Mouse (Mus musculus): Measurements from ENCODE around the gene Pakap. TPM values are rescaled to one million over a fixed set of nuclear protein-coding genes. Genes with fewer than 3 reads are reported as not detected.

The Pakap gene
- 25.3 and 32.6 TPM in 2 replicates for polyA plus RNA-seq (2016; fragmentation: Nextera tagmentation; extraction: Ambion mirVana)

GRCm38 (mm10) chr4:57567666-57568206 is at the start of gene Pakap:
Gene Pakap (plus strand): TSS chr4:57568179.
- Histone ChIP-seq H3K4me1 (replicated peaks) (peaks cover 19% of the 10 kb centered on the region), H3K27ac (peak within 1 kb of the TSS; percentile 89), H3K9me3 (no peaks in the 10 kb centered on the region), H3K27me3 (ENCODE audit: insufficient read depth, poor library complexity, severe bottlenecking) (peaks cover 39% of the 10 kb centered on the region), H3K36me3 (no peaks in the 10 kb centered on the region), H3K4me3 (peak within 1 kb of the TSS; percentile 71)
- WGBS: under 1% methylated on average over 51 of the region's 51 CpGs
- DNase-seq (ENCODE audit: low spot score): peak; percentile 75

DNA sequence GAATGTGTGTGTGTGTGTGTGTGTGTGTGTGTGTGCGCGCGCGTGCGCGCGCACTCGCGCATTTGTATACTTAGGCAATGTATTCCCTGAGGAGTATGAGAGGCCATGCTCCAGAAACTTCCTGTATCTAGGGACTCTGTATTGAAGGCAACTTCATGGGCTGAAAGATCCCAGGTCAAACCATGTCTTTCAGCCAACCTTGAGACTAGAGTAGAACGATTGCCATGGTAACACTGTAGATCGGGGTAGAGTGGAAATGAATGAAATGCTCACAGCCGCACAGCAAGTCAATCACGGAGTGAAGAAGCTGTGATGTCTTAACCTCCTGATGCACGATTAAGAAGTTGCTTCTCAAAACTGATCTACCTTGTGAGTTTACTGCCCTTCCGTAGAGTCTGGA is 44.5 kb upstream of the Pakap start:
- no peaks in the 10 kb centered on the region for H3K9me3 ChIP-seq
- no peak overlapping the region for H3K27ac ChIP-seq
- no peak for DNase-seq (ENCODE audit: low spot score)
- no peaks in the 10 kb centered on the region for H3K4me1 ChIP-seq (replicated peaks)
- 97% methylated on average over 15 of the region's 15 CpGs for WGBS
- H3K27me3 ChIP-seq (ENCODE audit: insufficient read depth, poor library complexity, severe bottlenecking): no peaks in the 10 kb centered on the region
- no peaks in the 10 kb centered on the region for H3K36me3 ChIP-seq
- H3K4me3 ChIP-seq: no peak overlapping the region

- H3K4me1 ChIP-seq (replicated peaks): no peaks in the 10 kb centered on the region
- DNase-seq (ENCODE audit: low spot score): no peak
- 88% methylated on average over 3 of the region's 3 CpGs for WGBS
- no peaks in the 10 kb centered on the region for H3K36me3 ChIP-seq
- no peaks in the 10 kb centered on the region for H3K9me3 ChIP-seq
- H3K27me3 ChIP-seq (ENCODE audit: insufficient read depth, poor library complexity, severe bottlenecking): no peaks in the 10 kb centered on the region
- H3K4me3 ChIP-seq: no peak overlapping the region
- H3K27ac ChIP-seq: no peak overlapping the region
Measured at GRCm38 (mm10) chr4:57524461-57524860, 43.5 kb upstream of the Pakap start.

DNA sequence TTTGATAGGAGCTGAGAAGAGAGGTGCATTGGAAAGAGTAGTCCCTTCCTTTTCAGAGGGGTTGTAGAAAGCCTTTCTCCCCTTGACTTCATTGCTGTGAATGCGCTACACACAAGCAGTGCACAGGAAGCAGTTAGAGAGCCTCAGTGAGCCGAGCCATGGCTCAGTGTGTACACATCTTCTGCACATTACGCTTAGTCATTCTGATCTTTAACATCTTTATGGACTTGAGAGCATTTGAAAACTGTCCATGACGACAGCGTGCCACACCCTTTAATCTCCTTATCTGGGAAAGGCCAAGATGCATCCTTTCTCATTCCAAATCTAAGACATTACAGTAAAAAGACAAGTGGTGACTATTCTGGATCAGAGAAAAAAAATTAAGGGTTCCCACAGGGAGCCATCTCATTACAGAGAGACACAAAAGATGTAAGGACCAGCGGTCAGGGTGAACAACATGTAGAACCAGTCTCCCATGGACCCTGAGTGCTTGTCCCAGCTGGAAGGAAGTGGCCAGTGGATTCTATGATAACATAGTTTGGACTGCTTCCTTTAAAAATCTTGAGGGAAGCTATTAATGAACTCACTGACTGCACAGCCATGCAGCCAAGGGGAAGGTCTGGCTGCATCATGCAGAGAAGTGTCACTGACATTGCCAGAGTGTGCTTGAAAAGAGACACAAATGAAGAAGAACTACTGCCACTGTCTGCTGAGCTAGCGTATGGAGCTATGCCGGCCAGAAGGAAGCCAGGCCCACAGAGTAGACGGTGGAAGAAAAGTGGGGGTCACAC is 42.6 kb upstream of the Pakap start:
- H3K36me3 ChIP-seq: no peaks in the 10 kb centered on the region
- DNase-seq (ENCODE audit: low spot score): no peak
- H3K9me3 ChIP-seq: no peaks in the 10 kb centered on the region
- WGBS: 85% methylated on average over 9 of the region's 9 CpGs
- H3K4me1 ChIP-seq (replicated peaks): no peaks in the 10 kb centered on the region
- H3K27ac ChIP-seq: no peak overlapping the region
- H3K4me3 ChIP-seq: no peak overlapping the region
- H3K27me3 ChIP-seq (ENCODE audit: insufficient read depth, poor library complexity, severe bottlenecking): no peaks in the 10 kb centered on the region

DNA sequence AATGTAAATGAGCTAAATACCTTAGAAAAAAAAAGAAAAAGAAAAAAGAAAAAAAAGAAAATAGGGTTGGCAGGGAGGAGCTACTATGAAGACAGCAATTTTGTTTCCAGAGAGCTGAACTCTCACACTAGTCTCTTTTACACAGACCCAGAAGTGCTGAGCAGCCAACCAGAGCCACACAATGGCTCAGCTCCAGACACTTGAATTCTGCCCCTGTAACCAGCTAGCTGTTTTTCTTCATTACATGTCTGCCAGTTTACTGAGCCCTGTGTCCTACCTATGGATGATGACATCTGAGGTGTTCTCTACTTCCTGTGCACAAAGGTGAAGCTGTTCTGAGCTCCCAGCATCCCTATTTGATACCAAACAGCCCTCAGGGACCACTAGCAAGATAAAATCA is 39.7 kb upstream of the Pakap start:
- Histone ChIP-seq H3K9me3 (no peaks in the 10 kb centered on the region), H3K4me1 (replicated peaks) (no peaks in the 10 kb centered on the region), H3K36me3 (no peaks in the 10 kb centered on the region), H3K27ac (no peak overlapping the region), H3K27me3 (ENCODE audit: insufficient read depth, poor library complexity, severe bottlenecking) (no peaks in the 10 kb centered on the region), H3K4me3 (no peak overlapping the region)
- DNase-seq (ENCODE audit: low spot score): no peak

- Histone ChIP-seq H3K27me3 (ENCODE audit: insufficient read depth, poor library complexity, severe bottlenecking) (no peaks in the 10 kb centered on the region), H3K4me3 (no peak overlapping the region), H3K27ac (no peak overlapping the region), H3K36me3 (no peaks in the 10 kb centered on the region), H3K4me1 (replicated peaks) (peaks cover 7% of the 10 kb centered on the region), H3K9me3 (no peaks in the 10 kb centered on the region)
- no peak for DNase-seq (ENCODE audit: low spot score)
- WGBS: 82% methylated on average over 6 of the region's 6 CpGs
Measured at GRCm38 (mm10) chr4:57533686-57534085, 34.3 kb upstream of the Pakap start.

- 80% methylated on average over 6 of the region's 6 CpGs for WGBS
- no peaks in the 10 kb centered on the region for H3K9me3 ChIP-seq
- no peak for DNase-seq (ENCODE audit: low spot score)
Measured at GRCm38 (mm10) chr4:57534232-57534631, 33.7 kb upstream of the Pakap start.

DNA sequence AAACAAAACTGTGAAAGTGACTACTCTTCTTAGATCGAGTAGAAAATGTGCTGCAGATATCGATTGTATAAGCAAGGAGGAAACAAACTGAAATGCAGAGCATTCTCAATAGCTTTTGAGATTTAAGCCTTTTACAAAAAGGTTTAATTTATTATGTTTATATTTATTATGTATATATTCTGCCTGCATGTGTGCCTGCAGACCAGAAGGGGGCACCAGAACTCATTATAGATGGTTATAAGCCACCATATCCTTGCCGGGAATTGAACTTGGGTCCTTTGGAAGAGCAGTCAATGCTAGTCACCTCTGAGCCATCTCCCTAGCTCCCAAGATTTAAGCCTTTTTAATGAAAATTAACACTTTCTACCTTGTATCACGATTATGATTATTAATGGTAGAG is 32.9 kb upstream of the Pakap start:
- whole genome bisulfite sequencing: 88% methylated on average over 4 of the region's 4 CpGs
- no peaks in the 10 kb centered on the region for H3K27me3 ChIP-seq (ENCODE audit: insufficient read depth, poor library complexity, severe bottlenecking)
- no peak overlapping the region for H3K4me3 ChIP-seq
- DNase-seq (ENCODE audit: low spot score): no peak
- H3K4me1 ChIP-seq (replicated peaks): peaks cover 7% of the 10 kb centered on the region
- H3K9me3 ChIP-seq: no peaks in the 10 kb centered on the region
- no peaks in the 10 kb centered on the region for H3K36me3 ChIP-seq
- H3K27ac ChIP-seq: no peak overlapping the region

More at GRCm38 (mm10) chr4:57534232-57534631, 33.7 kb upstream of the Pakap start:
- Histone ChIP-seq H3K36me3 (no peaks in the 10 kb centered on the region), H3K4me3 (no peak overlapping the region), H3K27me3 (ENCODE audit: insufficient read depth, poor library complexity, severe bottlenecking) (no peaks in the 10 kb centered on the region), H3K27ac (no peak overlapping the region), H3K4me1 (replicated peaks) (peaks cover 7% of the 10 kb centered on the region)

DNA sequence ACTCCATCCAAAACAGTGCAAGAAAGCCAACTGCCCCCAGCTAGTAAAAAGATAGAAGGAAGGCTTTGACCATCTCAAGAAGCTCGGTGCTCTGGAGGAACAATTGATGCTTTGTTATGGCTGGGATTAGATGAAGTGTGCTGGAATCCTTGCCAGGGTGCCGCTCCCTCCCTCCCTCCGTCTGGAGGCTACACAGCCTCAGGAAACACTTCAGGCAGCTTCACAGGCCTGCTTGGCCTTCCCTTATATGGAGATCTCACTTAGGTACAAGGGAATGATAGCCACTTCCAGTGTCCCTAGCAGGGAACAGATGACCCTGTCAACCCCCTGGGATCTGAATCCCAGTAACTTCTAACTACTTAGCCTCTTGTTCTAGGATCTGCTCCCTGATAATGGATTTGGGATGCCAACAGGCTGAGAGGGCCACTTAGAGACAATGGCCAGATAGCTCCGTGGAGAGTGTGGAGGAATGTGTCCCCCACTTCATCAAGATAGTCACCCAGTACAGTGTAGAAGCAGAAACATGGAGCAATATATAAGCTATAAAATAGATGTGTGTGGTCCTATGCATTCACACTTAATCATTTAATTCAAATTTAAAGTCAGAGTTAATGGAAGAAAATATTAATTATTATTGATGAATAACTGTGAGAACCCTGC is 29.8 kb upstream of the Pakap start:
- DNase-seq (ENCODE audit: low spot score): peak; percentile 26
- Histone ChIP-seq H3K27ac (peak overlapping the region; percentile 50; the same call in 1 of the 2 replicates), H3K27me3 (ENCODE audit: insufficient read depth, poor library complexity, severe bottlenecking) (no peaks in the 10 kb centered on the region), H3K4me1 (replicated peaks) (peaks cover 10% of the 10 kb centered on the region), H3K4me3 (no peak overlapping the region), H3K36me3 (no peaks in the 10 kb centered on the region), H3K9me3 (no peaks in the 10 kb centered on the region)
- 22% methylated on average over 4 of the region's 4 CpGs for WGBS

GRCm38 (mm10) chr4:57543692-57544256 is 24.2 kb upstream of the Pakap start:
- Histone ChIP-seq H3K4me3 (no peak overlapping the region), H3K27ac (peak overlapping the region; percentile 85), H3K27me3 (ENCODE audit: insufficient read depth, poor library complexity, severe bottlenecking) (no peaks in the 10 kb centered on the region), H3K4me1 (replicated peaks) (peaks cover 25% of the 10 kb centered on the region), H3K9me3 (no peaks in the 10 kb centered on the region), H3K36me3 (no peaks in the 10 kb centered on the region)
- peak; percentile 78 for DNase-seq (ENCODE audit: low spot score)
- WGBS: 10% methylated on average over 6 of the region's 6 CpGs

DNA sequence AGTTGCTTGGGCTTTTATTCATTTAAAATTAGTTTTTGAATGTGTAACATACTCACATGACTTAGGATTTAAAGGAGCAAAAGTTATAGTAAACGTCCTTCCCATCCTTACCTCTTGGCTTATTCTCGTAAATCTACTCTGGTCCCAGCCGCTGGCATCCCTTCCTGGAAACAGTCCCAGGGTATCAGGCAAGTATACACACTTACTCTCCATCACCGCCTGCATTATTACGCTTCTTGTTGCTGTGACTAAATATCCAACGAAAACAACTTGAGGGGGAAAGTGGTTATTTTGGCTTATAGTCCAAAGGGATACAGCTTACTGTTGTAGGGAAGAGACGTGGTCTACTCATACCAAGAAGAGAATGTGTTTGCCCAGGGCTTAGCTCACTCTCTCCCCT is 20.2 kb upstream of the Pakap start:
- no peak for DNase-seq (ENCODE audit: low spot score)
- Histone ChIP-seq H3K27me3 (ENCODE audit: insufficient read depth, poor library complexity, severe bottlenecking) (no peaks in the 10 kb centered on the region), H3K36me3 (no peaks in the 10 kb centered on the region), H3K27ac (no peak overlapping the region), H3K4me3 (no peak overlapping the region), H3K9me3 (no peaks in the 10 kb centered on the region), H3K4me1 (replicated peaks) (peaks cover 31% of the 10 kb centered on the region)
- WGBS: 92% methylated on average over 7 of the region's 7 CpGs

DNA sequence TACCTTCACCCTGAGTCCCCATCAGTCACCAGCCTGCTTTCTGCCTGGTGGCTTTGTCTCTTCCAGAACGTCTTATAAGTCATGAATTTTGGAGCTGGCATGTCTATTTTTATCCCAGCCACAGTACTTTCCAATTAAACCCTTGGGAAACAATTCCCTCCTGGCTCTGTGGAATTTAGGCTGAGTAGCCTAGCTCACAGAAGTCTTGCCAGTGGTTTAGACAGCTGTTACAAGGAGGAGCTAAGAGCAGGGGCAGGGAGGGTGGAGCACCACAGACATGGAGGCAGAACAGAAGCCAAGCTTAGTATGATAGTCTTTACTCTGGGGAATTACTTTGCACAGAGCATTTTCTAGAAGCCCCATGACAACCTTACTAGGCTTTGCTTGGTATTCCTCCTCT is 17.8 kb upstream of the Pakap start:
- DNase-seq (ENCODE audit: low spot score): no peak
- H3K27me3 ChIP-seq (ENCODE audit: insufficient read depth, poor library complexity, severe bottlenecking): no peaks in the 10 kb centered on the region
- 31% methylated on average over 1 of the region's 1 CpGs for WGBS

GRCm38 (mm10) chr4:57557102-57557501 is 10.9 kb upstream of the Pakap start:
- H3K36me3 ChIP-seq: no peaks in the 10 kb centered on the region
- no peak overlapping the region for H3K4me3 ChIP-seq
- peaks cover 17% of the 10 kb centered on the region; the same call in 1 of the 2 replicates for H3K4me1 ChIP-seq (replicated peaks)
- WGBS: 87% methylated on average over 2 of the region's 2 CpGs
- H3K9me3 ChIP-seq: no peaks in the 10 kb centered on the region
- no peaks in the 10 kb centered on the region for H3K27me3 ChIP-seq (ENCODE audit: insufficient read depth, poor library complexity, severe bottlenecking)
- DNase-seq (ENCODE audit: low spot score): no peak
- H3K27ac ChIP-seq: no peak overlapping the region

More for the DNA sequence above, 17.8 kb upstream of the Pakap start:
- H3K4me3 ChIP-seq: no peak overlapping the region
- H3K27ac ChIP-seq: no peak overlapping the region
- H3K4me1 ChIP-seq (replicated peaks): peaks cover 13% of the 10 kb centered on the region
- H3K9me3 ChIP-seq: no peaks in the 10 kb centered on the region
- H3K36me3 ChIP-seq: no peaks in the 10 kb centered on the region
